Mouse (Mus musculus): ENCODE results near the gene Lpp. TPM values are rescaled to one million over a fixed set of nuclear protein-coding genes. Genes with fewer than 3 reads are reported as not detected.

The Lpp gene
- polyA plus RNA-seq, 1 experiment from 2014 or later = 46.6 TPM

- ATAC-seq (ENCODE audit: insufficient number of reproducible peaks, insufficient read depth, low FRiP score, low read depth) = peak; percentile 28; the same call in 1 of the 2 replicates
- Histone ChIP-seq H3K4me2 (ENCODE audit: low read length) (no peak overlapping the region), H3K9ac (ENCODE audit: low read length) (no peak overlapping the region), H3K36me3 (ENCODE audit: control insufficient read depth, insufficient read depth, low read length) (no peaks in the 10 kb centered on the region), H3K4me3 (ENCODE audit: control insufficient read depth in 1 of 2, insufficient read depth in 1 of 2, low read depth in 1 of 2, low read length in 2 of 2) (no peak overlapping the region), H3K4me1 (ENCODE audit: control insufficient read depth in 2 of 2, insufficient read depth in 2 of 2, low read length in 2 of 2) (peaks cover 51 to 81% of the 10 kb centered on the region in 2 experiments), H3K27ac (replicated peaks in 1 of 2; ENCODE audit: control insufficient read depth in 1 of 2, insufficient read depth in 1 of 2, low read depth in 2 of 2, low read length in 2 of 2) (peak overlapping the region; percentile 74 to 81), H3K9me3 (ENCODE audit: control insufficient read depth, low read length) (no peaks in the 10 kb centered on the region), H3K27me3 (ENCODE audit: control insufficient read depth, insufficient read depth, low read length) (no peaks in the 10 kb centered on the region)
- WGBS = 19% methylated on average over 4 of the region's 4 CpGs
Observed at GRCm38 (mm10) chr16:24492194-24492940, 99.1 kb downstream of the Lpp start.

DNA sequence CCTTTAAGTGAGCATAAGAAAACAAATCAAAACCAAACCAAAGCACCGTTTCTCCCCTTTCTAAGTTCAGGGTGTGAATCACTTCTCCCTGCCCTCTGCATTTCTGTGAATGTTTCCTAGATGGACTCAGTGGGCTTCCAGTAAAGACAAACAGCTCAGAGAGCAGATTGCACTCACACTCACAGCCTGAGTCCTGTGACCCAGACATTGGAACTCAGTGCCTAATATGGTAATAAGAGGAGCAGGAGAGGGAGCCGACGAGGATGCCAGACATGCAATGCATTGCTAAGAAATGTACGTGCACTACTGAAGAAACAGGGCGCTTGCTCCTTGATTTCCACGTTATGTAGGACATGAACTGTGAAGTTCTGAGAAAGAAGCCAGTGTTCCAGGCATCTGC is 101.2 kb downstream of the Lpp start:
- peak overlapping the region; percentile 84 to 86 for H3K27ac ChIP-seq (replicated peaks in 1 of 2; ENCODE audit: control insufficient read depth in 1 of 2, insufficient read depth in 1 of 2, low read depth in 2 of 2, low read length in 2 of 2)
- H3K4me1 ChIP-seq (ENCODE audit: control insufficient read depth in 2 of 2, insufficient read depth in 2 of 2, low read length in 2 of 2) = peaks cover 47 to 71% of the 10 kb centered on the region in 2 experiments
- no peaks in the 10 kb centered on the region for H3K36me3 ChIP-seq (ENCODE audit: control insufficient read depth, insufficient read depth, low read length)
- H3K9me3 ChIP-seq (ENCODE audit: control insufficient read depth, low read length) = no peaks in the 10 kb centered on the region
- H3K27me3 ChIP-seq (ENCODE audit: control insufficient read depth, insufficient read depth, low read length) = no peaks in the 10 kb centered on the region
- no peak overlapping the region for H3K4me3 ChIP-seq (ENCODE audit: control insufficient read depth in 1 of 2, insufficient read depth in 1 of 2, low read depth in 1 of 2, low read length in 2 of 2)
- WGBS = 10% methylated on average over 6 of the region's 6 CpGs
- ATAC-seq (ENCODE audit: insufficient number of reproducible peaks, insufficient read depth, low FRiP score, low read depth) = no peak
- peak overlapping the region; percentile 35 for H3K9ac ChIP-seq (ENCODE audit: low read length)
- H3K4me2 ChIP-seq (ENCODE audit: low read length) = peak overlapping the region; percentile 11; the same call in 1 of the 2 replicates

GRCm38 (mm10) chr16:24495461-24495860 is 102.2 kb downstream of the Lpp start:
- no peak overlapping the region for H3K4me3 ChIP-seq (ENCODE audit: control insufficient read depth in 1 of 2, insufficient read depth in 1 of 2, low read depth in 1 of 2, low read length in 2 of 2)
- H3K4me2 ChIP-seq (ENCODE audit: low read length) = no peak overlapping the region
- no peak overlapping the region; the same call in 1 of the 2 replicates for H3K9ac ChIP-seq (ENCODE audit: low read length)
- ATAC-seq (ENCODE audit: insufficient number of reproducible peaks, insufficient read depth, low FRiP score, low read depth) = no peak
- peaks cover 44 to 66% of the 10 kb centered on the region in 2 experiments for H3K4me1 ChIP-seq (ENCODE audit: control insufficient read depth in 2 of 2, insufficient read depth in 2 of 2, low read length in 2 of 2)
- H3K36me3 ChIP-seq (ENCODE audit: control insufficient read depth, insufficient read depth, low read length) = no peaks in the 10 kb centered on the region
- WGBS = 41% methylated on average over 4 of the region's 4 CpGs
- H3K27ac ChIP-seq (replicated peaks in 1 of 2; ENCODE audit: control insufficient read depth in 1 of 2, insufficient read depth in 1 of 2, low read depth in 2 of 2, low read length in 2 of 2) = peak overlapping the region; percentile 84 to 86
- no peaks in the 10 kb centered on the region for H3K9me3 ChIP-seq (ENCODE audit: control insufficient read depth, low read length)
- H3K27me3 ChIP-seq (ENCODE audit: control insufficient read depth, insufficient read depth, low read length) = no peaks in the 10 kb centered on the region

GRCm38 (mm10) chr16:24496635-24497034 is 103.3 kb downstream of the Lpp start:
- WGBS = 91% methylated on average over 7 of the region's 7 CpGs
- no peaks in the 10 kb centered on the region for H3K36me3 ChIP-seq (ENCODE audit: control insufficient read depth, insufficient read depth, low read length)
- no peaks in the 10 kb centered on the region for H3K27me3 ChIP-seq (ENCODE audit: control insufficient read depth, insufficient read depth, low read length)
- no peak overlapping the region for H3K9ac ChIP-seq (ENCODE audit: low read length)
- peaks cover 36 to 66% of the 10 kb centered on the region in 2 experiments for H3K4me1 ChIP-seq (ENCODE audit: control insufficient read depth in 2 of 2, insufficient read depth in 2 of 2, low read length in 2 of 2)
- H3K4me2 ChIP-seq (ENCODE audit: low read length) = no peak overlapping the region
- no peaks in the 10 kb centered on the region for H3K9me3 ChIP-seq (ENCODE audit: control insufficient read depth, low read length)
- ATAC-seq (ENCODE audit: insufficient number of reproducible peaks, insufficient read depth, low FRiP score, low read depth) = no peak
- H3K4me3 ChIP-seq (ENCODE audit: control insufficient read depth in 1 of 2, insufficient read depth in 1 of 2, low read depth in 1 of 2, low read length in 2 of 2) = no peak overlapping the region
- H3K27ac ChIP-seq (replicated peaks in 1 of 2; ENCODE audit: control insufficient read depth in 1 of 2, insufficient read depth in 1 of 2, low read depth in 2 of 2, low read length in 2 of 2) = peak overlapping the region in 1 of 2 experiments; percentile 84; a peak in 2 of 4 replicates

GRCm38 (mm10) chr16:24497413-24497812 is 104.1 kb downstream of the Lpp start:
- 35% methylated on average over 2 of the region's 2 CpGs for WGBS
- Histone ChIP-seq H3K36me3 (ENCODE audit: control insufficient read depth, insufficient read depth, low read length) (no peaks in the 10 kb centered on the region), H3K4me3 (ENCODE audit: control insufficient read depth in 1 of 2, insufficient read depth in 1 of 2, low read depth in 1 of 2, low read length in 2 of 2) (no peak overlapping the region), H3K4me2 (ENCODE audit: low read length) (no peak overlapping the region), H3K4me1 (ENCODE audit: control insufficient read depth in 2 of 2, insufficient read depth in 2 of 2, low read length in 2 of 2) (peaks cover 33 to 66% of the 10 kb centered on the region in 2 experiments), H3K27ac (replicated peaks in 1 of 2; ENCODE audit: control insufficient read depth in 1 of 2, insufficient read depth in 1 of 2, low read depth in 2 of 2, low read length in 2 of 2) (0 out of 4 replicates have a peak overlapping the region, but pooled peaks have one; percentile 17 to 24), H3K27me3 (ENCODE audit: control insufficient read depth, insufficient read depth, low read length) (no peaks in the 10 kb centered on the region), H3K9me3 (ENCODE audit: control insufficient read depth, low read length) (no peaks in the 10 kb centered on the region), H3K9ac (ENCODE audit: low read length) (no peak overlapping the region)
- ATAC-seq (ENCODE audit: insufficient number of reproducible peaks, insufficient read depth, low FRiP score, low read depth) = no peak

GRCm38 (mm10) chr16:24498103-24498659 is 104.9 kb downstream of the Lpp start:
- Histone ChIP-seq H3K9ac (ENCODE audit: low read length) (no peak overlapping the region), H3K27ac (replicated peaks in 1 of 2; ENCODE audit: control insufficient read depth in 1 of 2, insufficient read depth in 1 of 2, low read depth in 2 of 2, low read length in 2 of 2) (peak overlapping the region in 1 of 2 experiments; percentile 21; a peak in 1 of 4 replicates), H3K36me3 (ENCODE audit: control insufficient read depth, insufficient read depth, low read length) (no peaks in the 10 kb centered on the region), H3K4me2 (ENCODE audit: low read length) (no peak overlapping the region), H3K27me3 (ENCODE audit: control insufficient read depth, insufficient read depth, low read length) (no peaks in the 10 kb centered on the region), H3K9me3 (ENCODE audit: control insufficient read depth, low read length) (no peaks in the 10 kb centered on the region), H3K4me3 (ENCODE audit: control insufficient read depth in 1 of 2, insufficient read depth in 1 of 2, low read depth in 1 of 2, low read length in 2 of 2) (no peak overlapping the region), H3K4me1 (ENCODE audit: control insufficient read depth in 2 of 2, insufficient read depth in 2 of 2, low read length in 2 of 2) (peaks cover 31 to 61% of the 10 kb centered on the region in 2 experiments)
- 53% methylated on average over 5 of the region's 5 CpGs for WGBS
- no peak for ATAC-seq (ENCODE audit: insufficient number of reproducible peaks, insufficient read depth, low FRiP score, low read depth)

DNA sequence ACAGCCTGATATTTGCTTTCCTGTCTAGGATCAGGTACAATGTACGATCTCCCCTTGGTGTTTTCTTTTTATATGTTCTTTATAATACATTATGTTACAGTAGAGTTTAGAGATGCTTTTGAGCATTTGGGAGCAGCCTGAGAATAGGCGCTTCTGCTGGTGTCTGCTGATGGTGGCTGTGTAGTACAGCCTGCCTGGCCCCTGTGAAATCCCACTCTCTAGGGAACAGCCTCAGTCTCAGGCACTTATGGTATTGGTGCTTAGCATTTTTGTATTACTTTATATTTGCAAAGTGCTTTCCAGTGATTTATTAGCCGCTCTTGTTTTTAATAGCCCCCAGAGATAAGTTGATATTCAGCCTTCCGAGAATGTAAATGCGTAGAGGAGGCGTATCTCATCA is 107.9 kb downstream of the Lpp start:
- Histone ChIP-seq H3K9me3 (ENCODE audit: control insufficient read depth, low read length) (no peaks in the 10 kb centered on the region), H3K27me3 (ENCODE audit: control insufficient read depth, insufficient read depth, low read length) (no peaks in the 10 kb centered on the region), H3K27ac (replicated peaks in 1 of 2; ENCODE audit: control insufficient read depth in 1 of 2, insufficient read depth in 1 of 2, low read depth in 2 of 2, low read length in 2 of 2) (peak overlapping the region; percentile 28 to 79; a peak in 3 of 4 replicates), H3K9ac (ENCODE audit: low read length) (peak overlapping the region; percentile 36; the same call in 1 of the 2 replicates), H3K4me3 (ENCODE audit: control insufficient read depth in 1 of 2, insufficient read depth in 1 of 2, low read depth in 1 of 2, low read length in 2 of 2) (no peak overlapping the region), H3K4me1 (ENCODE audit: control insufficient read depth in 2 of 2, insufficient read depth in 2 of 2, low read length in 2 of 2) (peaks cover 13 to 43% of the 10 kb centered on the region in 2 experiments), H3K36me3 (ENCODE audit: control insufficient read depth, insufficient read depth, low read length) (no peaks in the 10 kb centered on the region), H3K4me2 (ENCODE audit: low read length) (peak overlapping the region; percentile 6; the same call in 1 of the 2 replicates)
- WGBS = 40% methylated on average over 6 of the region's 6 CpGs
- ATAC-seq (ENCODE audit: insufficient number of reproducible peaks, insufficient read depth, low FRiP score, low read depth) = no peak; the same call in 1 of the 2 replicates

Measured in heart, embryonic 14.5 days (tissue).